Mouse (Mus musculus): ENCODE data around the gene Erbb3. TPM values are rescaled to one million over a fixed set of nuclear protein-coding genes. Genes with fewer than 3 reads are reported as not detected.

Gene Erbb3
- total RNA-seq, 4 experiments from 2014 or later, result 6.8 to 8.4 (median 8.1) TPM

GRCm38 (mm10) chr10:128612433-128613153, 23.1 kb upstream of the Erbb3 start:
- DNase-seq (ENCODE audit: low spot score in 2 of 2), result peak; percentile 59 to 76

GRCm38 (mm10) chr10:128606483-128606882, 17.0 kb upstream of the Erbb3 start:
- DNase-seq (ENCODE audit: low spot score in 2 of 2), result no peak

- no peak for DNase-seq (ENCODE audit: low spot score in 2 of 2)
Observed at GRCm38 (mm10) chr10:128602470-128603128, 13.1 kb upstream of the Erbb3 start.

DNA sequence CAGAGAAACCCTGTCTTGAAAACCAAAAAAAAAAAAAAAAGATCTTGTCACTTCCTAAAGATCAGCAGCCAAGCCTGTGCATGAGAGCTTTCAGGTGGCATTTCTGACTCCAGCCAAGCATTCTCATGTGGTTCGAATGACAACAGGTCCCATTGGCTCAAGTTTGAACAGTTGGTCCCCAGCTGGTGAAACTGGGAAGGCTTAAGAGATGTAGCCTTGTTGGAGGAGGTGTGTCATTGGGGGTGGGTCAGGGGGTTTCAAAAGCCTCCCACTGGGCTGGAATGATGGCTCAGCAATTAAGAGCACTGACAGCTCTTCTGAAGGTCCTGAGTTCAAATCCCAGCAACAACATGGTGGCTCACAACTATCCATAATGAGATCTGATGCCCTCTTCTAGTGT, 12.0 kb upstream of the Erbb3 start:
- no peak for DNase-seq (ENCODE audit: low spot score in 2 of 2)

DNA sequence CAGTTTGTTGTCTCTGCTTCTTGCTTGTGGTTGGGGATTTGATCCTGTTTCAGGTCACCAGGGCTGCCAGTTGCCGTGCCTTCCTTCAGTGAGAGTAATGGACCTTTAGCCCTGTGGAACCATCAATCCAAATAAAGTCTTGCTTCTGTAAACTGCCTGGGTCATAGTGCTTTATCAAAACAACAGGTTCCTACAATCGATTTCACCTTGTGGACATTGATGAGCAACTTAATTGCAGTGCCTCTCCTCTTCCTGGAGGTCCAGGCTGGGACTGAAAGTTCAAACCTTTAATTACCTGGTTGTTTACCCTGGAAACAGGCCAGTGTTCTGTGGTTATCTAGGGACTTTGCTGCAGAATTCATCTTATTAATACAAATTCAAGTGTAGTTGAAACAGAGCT, 9.0 kb upstream of the Erbb3 start:
- DNase-seq (ENCODE audit: low spot score in 2 of 2), result no peak

DNA sequence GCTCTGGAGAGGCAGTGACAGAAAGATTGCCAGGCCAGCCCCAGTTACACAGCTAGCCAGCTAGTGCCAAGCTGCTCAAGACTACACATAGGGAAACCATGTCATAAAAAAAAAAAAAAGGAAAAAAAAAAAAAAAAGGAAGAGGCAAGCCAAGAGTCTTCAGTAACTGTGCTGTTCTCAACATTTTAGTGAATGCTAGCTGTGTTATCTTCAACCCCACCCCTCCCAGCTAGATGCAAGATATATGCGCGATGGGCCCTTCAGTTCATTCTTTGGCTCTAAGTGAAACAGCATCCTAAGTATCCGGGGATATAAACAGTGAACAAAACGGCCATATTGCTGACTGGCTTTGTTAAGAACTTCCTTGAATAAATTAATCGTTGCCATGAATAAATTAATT, 3.3 kb upstream of the Erbb3 start:
- DNase-seq (ENCODE audit: low spot score in 2 of 2), result no peak

GRCm38 (mm10) chr10:128591436-128591835, 2.0 kb upstream of the Erbb3 start:
- no peak for DNase-seq (ENCODE audit: low spot score in 2 of 2)

- no peak for DNase-seq (ENCODE audit: low spot score in 2 of 2)
Observed at GRCm38 (mm10) chr10:128590193-128590690, 790 bp upstream of the Erbb3 start.

DNA sequence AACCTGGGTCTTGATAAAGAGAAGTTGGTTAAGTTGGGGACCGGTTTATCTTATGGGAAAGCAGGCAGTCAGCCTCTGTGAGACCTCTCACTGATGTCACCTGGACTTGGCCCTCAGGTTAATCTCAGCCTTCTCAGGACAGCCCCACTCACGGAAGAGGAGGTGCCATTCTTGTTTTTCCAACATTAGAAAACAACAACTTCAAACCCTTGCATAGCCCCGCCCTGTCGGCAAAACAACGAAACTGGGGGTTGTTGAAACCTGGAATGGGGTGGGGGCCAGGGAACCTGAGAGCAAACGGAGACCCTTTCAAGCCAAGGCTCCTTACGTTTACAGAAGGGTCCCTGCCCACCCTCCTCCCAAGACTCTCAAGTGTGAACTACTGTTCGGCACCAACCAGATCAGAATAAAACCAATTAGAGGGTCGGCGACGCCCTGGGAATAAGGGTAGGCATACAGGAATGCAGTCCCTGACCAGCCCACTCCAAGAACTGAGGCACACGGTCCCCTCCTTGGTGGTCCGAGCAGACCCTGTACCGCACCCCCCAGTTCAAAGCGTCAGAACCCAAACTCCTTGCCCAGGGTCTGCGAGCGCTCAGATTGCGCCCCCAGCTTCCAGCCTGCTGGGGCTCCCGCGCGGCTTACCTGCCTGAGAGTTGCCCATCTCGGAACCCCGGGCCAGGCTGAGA, 533 bp downstream of the Erbb3 start:
- no peak for DNase-seq (ENCODE audit: low spot score in 2 of 2)

DNA sequence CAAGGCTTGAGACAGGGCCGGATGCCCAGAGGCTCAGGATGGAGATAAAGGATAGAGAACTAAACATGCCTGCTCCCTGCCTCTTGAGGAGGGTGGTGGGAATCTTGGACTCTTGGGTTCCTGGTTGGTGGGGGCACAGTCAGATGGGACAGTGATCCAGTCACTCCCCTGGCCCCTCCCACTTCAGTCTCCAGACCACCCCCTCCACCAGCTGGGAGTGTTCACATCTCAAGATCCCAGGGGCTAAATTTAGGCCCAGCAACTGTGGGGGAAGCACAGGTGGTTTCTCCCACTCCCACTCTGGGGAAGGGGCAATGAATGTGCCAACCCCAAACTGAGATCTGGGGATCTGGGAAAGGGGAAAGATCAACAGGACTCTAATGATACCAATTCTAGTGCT, 1.3 kb downstream of the Erbb3 start:
- no peak for DNase-seq (ENCODE audit: low spot score in 2 of 2)

DNA sequence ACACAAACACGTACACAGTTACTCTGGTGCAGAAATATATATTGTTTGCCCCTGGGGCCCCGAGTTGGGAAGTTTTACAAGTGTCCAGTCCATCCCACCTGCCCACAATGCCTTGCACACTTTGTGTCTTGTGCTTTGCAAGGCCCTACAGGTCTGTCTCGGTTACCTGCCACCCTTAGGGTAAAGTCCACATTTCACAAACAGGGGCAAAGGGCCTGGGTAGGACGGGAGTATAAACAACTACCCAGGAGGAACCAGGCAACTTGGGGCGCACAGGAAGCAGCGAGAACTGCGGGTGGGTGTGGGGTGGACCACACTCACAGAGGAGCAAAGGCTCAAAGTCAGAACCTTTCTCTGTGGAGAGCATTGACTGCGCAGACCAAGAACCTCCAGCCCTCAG, 1.8 kb downstream of the Erbb3 start:
- no peak for DNase-seq (ENCODE audit: low spot score in 2 of 2)

DNA sequence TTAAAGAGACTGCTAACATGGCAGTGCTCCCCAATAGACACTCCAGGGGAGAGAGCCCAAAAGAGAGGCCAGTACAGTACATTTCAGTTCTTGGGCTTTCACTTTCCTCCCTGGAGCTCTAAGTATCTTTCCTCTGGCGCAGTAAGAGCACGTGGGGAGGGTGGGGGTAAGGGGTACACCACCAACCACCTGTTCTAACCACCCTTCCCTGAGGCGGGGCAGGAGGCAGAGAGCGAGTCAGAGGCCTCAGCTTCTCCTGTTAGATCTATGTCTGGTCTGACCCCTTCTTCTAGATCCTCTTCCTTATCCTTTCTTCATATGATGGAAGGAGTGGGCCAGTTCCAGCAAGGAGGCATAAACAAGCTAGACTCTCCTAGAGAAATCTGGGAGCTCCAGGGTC, 2.3 kb downstream of the Erbb3 start:
- DNase-seq (ENCODE audit: low spot score in 2 of 2), result no peak

GRCm38 (mm10) chr10:128586546-128586945, 2.9 kb downstream of the Erbb3 start:
- no peak for DNase-seq (ENCODE audit: low spot score in 2 of 2)

- DNase-seq (ENCODE audit: low spot score in 2 of 2), result no peak
Observed at GRCm38 (mm10) chr10:128584386-128584785, 5.1 kb downstream of the Erbb3 start.

DNA sequence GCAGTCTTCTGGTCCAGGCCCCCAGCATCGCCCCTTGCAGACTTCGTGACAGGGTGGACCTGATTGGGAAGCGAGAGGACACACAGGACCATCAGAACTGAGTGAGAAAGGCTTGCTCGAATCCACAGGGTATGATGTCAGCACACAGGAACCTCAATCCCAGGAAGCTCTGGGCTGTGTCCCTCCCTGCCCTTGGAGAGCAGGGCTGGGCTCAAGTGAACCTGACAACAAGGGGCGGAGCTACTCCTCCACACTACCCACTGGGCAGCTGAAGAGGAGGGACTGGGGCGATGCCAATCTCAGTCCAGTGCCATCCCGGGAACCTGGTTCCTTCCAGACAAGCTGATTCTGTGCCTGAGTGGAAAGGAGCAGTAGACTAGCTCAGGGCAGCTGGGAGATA, 5.8 kb downstream of the Erbb3 start:
- DNase-seq (ENCODE audit: low spot score in 2 of 2), result no peak

- DNase-seq (ENCODE audit: low spot score in 2 of 2), result no peak
Observed at GRCm38 (mm10) chr10:128579731-128580130, 9.7 kb downstream of the Erbb3 start.

DNA sequence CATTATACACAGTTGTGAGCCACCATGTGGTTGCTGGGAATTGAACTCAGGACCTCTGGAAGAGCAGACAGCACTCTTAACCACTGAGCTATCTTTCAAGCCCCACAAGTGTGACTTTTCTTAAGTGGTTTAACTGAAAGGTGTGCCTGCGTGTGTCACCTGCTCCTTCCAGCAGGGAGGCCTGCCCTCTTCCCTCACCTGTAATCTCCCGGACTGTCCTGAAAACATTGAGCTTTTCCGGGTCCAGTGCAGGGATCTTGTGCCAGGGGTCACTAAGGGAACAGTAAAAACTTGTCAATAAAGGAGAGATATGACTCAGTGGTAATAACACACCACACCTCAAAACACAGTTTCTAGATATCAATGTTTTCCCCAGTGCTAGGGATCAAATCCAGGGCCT, 10.2 kb downstream of the Erbb3 start:
- DNase-seq (ENCODE audit: low spot score in 2 of 2), result no peak

DNA sequence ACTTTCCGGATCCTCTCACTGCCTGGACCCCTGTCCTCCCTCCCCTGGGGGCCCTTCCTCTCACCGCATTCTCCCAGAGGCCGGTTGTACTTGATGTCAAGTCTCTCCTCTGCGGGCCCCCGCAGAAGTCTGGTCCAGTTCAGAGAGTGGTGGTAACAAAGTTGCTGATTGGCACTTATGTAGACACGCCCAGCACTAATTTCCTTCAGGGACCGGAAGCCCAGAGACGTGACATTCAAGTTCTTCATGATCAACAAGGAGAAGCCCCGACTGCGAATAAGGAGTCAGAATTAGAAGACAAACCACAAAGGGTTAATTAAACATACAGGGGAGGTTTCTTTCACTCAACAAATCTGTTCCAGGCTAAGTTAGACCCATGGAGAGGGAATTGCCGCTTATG, 11.1 kb downstream of the Erbb3 start:
- no peak for DNase-seq (ENCODE audit: low spot score in 2 of 2)

GRCm38 (mm10) chr10:128575063-128575462, 14.4 kb downstream of the Erbb3 start:
- DNase-seq (ENCODE audit: low spot score in 2 of 2), result no peak

DNA sequence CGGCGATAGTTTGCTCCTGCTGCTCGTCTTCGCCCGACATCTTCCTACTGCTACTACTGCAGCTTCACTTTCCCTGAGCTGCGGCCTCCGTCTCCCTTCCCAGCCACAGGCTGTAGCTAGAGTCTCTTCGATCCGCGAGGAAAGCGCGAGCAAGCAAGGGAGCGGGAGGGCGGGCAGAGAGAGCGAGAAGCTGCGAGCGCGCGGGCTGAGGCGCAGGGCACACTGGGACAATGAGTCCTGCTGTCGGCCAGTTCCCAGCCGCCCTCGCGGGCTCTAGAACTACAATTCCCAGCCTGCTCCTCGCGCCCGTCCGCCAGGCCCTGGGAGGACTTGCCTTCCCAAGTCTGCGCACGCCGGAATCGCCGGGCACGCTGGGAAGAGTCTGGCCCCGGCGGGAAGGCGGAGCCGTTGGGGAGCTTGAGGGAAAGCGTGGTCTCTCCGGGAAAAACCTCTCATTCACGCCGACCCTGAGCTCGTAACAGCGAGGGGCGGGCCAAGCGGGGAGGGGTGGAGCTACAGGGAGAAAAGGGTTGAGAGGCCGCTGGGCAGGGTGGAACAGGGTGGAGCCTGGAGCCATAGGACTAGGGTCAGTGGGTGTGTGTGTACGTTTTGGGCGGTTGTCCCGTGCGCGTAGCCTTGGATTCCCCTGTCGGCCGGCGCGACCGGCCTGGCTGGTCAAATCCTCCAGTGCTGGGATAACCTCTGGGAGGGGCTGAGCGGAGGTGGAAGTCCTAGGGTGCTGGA, 23.5 kb downstream of the Erbb3 start, which contains the start of gene Pa2g4:
Gene Pa2g4, minus strand, starts transcription at position 200 of the 744 bp plus-strand sequence.
- DNase-seq (ENCODE audit: low spot score in 2 of 2), result peak; percentile 98

- DNase-seq (ENCODE audit: low spot score in 2 of 2), result no peak
Observed at GRCm38 (mm10) chr10:128565206-128565787, 24.2 kb downstream of the Erbb3 start.

Data from layer of hippocampus, adult 8-10 months (tissue).